Mouse (Mus musculus) gonadal fat pad, adult 2 months (tissue): ENCODE results near the gene Npy4r. TPM values are rescaled to one million over a fixed set of nuclear protein-coding genes. Genes with fewer than 3 reads are reported as not detected.

Source experiments
- DNase-seq: peaks from one replicate; pipeline ENCODE4 v3.0.0-alpha.2; 2012; ENCODE audit warnings: low read depth
- polyA plus RNA-seq: library from polyadenylated mRNA; depleted of rRNA; stranded (reverse); fragments of >200 nt; gene quantifications from 2 replicates; pipeline ENCODE4 v1.2.3, GENCODE M21; 2012; rRNA removed

Gene Npy4r
- polyA plus RNA-seq: 0.11 and 0.14 TPM in 2 replicates

- DNase-seq: no peak
These were observed at the start of gene Npy4r for GRCm38 (mm10) chr14:34152342-34152741. TSS of gene Npy4r (minus strand) at chr14:34152489.

- no peak for DNase-seq
These were observed 49.1 kb upstream of the Npy4r start, which contains the start of gene Gprin2 for GRCm38 (mm10) chr14:34201231-34202035. TSS of gene Gprin2 (minus strand) at chr14:34201653.

GRCm38 (mm10) chr14:34200738-34201230 is 48.5 kb upstream of the Npy4r start:
- no peak for DNase-seq

GRCm38 (mm10) chr14:34196706-34197105 is 44.4 kb upstream of the Npy4r start:
- no peak for DNase-seq

GRCm38 (mm10) chr14:34195466-34195865 is 43.2 kb upstream of the Npy4r start:
- DNase-seq: no peak

GRCm38 (mm10) chr14:34193879-34194278 is 41.6 kb upstream of the Npy4r start:
- no peak for DNase-seq

- DNase-seq: no peak
These were observed 38.1 kb upstream of the Npy4r start for GRCm38 (mm10) chr14:34190361-34190760.

GRCm38 (mm10) chr14:34188629-34189028 is 36.3 kb upstream of the Npy4r start:
- no peak for DNase-seq

- DNase-seq: no peak
These were observed 30.8 kb upstream of the Npy4r start for GRCm38 (mm10) chr14:34183101-34183500.

- DNase-seq: peak; percentile 40
These were observed 27.1 kb upstream of the Npy4r start for GRCm38 (mm10) chr14:34179351-34179750.

- DNase-seq: no peak
These were observed 18.8 kb upstream of the Npy4r start for GRCm38 (mm10) chr14:34171107-34171506.

GRCm38 (mm10) chr14:34155752-34156151 is 3.5 kb upstream of the Npy4r start:
- DNase-seq: no peak

GRCm38 (mm10) chr14:34154601-34155337 is 2.5 kb upstream of the Npy4r start:
- DNase-seq: no peak

- no peak for DNase-seq
These were observed 9.4 kb downstream of the Npy4r start for GRCm38 (mm10) chr14:34142915-34143314.

GRCm38 (mm10) chr14:34142316-34142715 is 10.0 kb downstream of the Npy4r start:
- DNase-seq: no peak

GRCm38 (mm10) chr14:34139671-34140664 is 12.3 kb downstream of the Npy4r start:
- no peak for DNase-seq

GRCm38 (mm10) chr14:34135391-34135790 is 16.9 kb downstream of the Npy4r start:
- no peak for DNase-seq

- no peak for DNase-seq
These were observed 21.1 kb downstream of the Npy4r start for GRCm38 (mm10) chr14:34131216-34131615.

- DNase-seq: no peak
These were observed 30.6 kb downstream of the Npy4r start for GRCm38 (mm10) chr14:34121691-34122090.

GRCm38 (mm10) chr14:34120923-34121351 is 31.4 kb downstream of the Npy4r start:
- no peak for DNase-seq
